Mouse (Mus musculus) layer of hippocampus, postnatal 14 days (tissue): Measurements from ENCODE around the gene Esyt1. TPM values are rescaled to one million over a fixed set of nuclear protein-coding genes. Genes with fewer than 3 reads are reported as not detected.
"Not testable (repeated sequence)": the region's sequence is repeated elsewhere in the genome, so short reads cannot be mapped to it uniquely, and the experiment has no call there.

Experiments
- DNase-seq, 2 experiments: peaks; one replicate each; pipeline ENCODE4 v3.0.0; 2021 to 2022; ENCODE audit warnings: low spot score in 2 of 2, mixed read lengths in 1 of 2
- total RNA-seq, 2 experiments: library from RNA; stranded (reverse); gene quantifications; 2 replicates each; pipeline ENCODE4 v1.2.3; 2021

Gene Esyt1
- total RNA-seq, 2 experiments from 2014 or later: 8.6 to 9.1 TPM

DNA sequence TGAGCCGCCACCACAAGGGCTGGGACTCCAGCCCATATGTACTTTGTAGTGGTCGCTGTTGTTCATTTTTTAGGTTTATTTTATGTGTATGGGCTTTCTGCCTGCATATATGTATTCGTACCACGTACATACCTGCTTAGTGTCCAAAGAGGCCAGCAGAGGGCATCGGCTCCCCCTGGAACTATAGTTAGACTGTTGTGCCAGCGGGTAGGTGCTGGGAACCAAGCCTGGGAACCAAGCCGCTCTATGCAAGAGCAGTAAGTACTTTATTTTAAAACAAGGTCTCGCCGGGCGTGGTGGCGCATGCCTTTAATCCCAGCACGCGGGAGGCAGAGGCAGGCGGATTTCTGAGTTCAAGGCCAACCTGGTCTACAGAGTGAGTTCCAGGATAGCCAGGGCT is 19.7 kb downstream of the Esyt1 start:
- DNase-seq: no peak

DNA sequence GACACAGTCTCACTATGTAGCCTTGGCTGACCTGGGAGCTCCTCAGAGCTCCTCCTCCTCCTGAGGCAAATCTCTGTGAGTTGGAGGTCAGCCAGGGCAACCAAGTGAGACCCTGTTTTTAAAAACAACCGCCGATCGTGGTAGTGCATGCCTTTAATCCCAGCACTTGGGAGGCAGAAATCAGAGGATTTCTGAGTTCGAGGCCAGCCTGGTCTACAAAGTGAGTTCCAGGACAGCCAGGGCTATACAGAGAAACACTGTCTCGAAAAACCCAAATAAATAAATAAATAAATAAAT is 20.4 kb downstream of the Esyt1 start:
- DNase-seq: not testable (repeated sequence)

DNA sequence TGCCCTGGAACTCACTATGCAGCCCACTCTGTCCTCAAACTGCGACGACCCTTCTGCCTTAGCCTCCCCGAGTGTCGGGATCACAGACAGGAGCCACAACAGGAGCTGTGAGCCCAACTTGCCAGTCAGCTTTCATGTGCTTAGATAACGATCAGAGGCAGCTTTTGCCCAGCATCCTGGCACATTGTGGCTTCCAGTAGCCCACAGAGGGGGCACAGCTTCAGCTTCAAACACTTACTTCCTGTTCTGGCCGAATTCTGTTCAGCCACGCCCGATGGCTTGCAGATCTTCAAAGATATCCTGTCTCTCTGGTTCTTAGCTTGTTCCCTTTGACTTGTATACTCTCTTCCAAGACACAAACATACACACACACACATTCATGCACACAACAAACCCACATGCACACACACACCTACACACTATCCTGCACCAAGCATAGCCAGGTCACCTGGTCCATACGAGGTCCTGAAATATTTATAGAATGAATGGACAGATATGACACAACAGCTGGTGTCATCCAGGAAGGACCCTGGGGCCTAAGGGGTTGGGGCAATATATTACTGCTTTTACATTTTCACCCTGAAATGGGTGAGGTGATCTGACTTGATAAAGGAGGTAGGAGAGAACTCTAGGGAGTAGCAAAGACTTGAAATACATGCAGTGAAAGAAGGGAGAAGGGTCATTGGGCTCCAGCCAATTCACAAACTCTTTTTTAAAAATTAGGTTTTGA is 20.9 kb downstream of the Esyt1 start:
- DNase-seq: no peak

DNA sequence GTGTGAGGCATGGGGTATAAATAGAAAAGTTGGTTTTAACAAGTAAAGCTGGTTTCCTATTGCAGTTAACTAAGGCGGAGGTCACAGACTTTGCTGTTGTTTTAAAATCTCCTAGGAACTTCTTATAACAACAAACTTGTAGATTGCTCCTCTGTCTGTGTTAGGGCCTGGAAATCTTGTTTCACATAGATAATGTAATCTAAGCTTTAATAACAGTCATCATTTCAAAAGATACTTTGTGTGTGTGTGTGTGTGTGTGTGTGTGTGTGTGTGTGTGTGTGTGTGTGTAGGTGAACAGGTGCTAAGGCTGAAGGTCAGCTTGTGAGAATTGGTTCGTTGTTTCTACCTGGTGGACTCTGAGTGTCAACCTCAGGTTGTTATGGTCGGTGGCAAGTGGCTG is 21.7 kb downstream of the Esyt1 start:
- no peak for DNase-seq

DNA sequence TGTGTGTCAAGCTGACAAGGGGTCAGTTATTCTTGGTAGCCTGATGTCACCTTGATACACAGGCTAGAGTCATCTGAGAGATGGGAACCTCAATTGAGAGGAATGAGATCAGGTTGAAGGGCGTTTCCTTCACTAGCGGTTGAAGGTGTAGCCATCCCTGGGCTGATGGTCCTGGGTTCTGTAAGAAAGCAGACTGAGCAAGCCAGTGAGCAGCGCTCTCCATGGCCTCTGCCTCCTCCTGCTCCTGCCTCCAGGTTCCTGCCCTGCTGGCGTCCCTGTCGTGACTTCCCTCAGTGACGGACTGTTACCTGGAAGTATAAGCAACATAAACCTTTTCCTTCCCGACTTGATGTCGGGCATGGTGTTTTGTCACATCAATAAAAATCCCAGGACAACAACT is 22.1 kb downstream of the Esyt1 start:
- no peak for DNase-seq

DNA sequence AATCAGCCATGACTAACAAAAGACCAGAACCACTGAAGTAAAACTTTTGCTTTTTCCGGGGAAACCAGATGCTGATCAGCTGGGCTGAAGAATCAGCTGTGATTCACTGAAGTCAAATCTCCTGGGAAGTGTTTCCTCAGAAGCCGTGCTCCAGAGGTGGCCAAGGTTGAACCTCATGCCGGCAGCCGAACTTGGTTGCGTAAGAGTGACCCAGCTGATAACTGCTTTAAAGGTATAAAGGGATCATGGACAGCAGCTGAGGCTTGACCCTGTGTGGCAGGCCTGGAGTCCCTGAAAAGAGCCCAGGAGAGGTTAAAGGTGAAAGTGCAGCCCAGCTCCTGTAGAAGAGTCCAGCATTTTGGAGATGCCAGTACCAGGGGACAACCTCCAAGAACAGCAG is 23.3 kb downstream of the Esyt1 start:
- DNase-seq: no peak

DNA sequence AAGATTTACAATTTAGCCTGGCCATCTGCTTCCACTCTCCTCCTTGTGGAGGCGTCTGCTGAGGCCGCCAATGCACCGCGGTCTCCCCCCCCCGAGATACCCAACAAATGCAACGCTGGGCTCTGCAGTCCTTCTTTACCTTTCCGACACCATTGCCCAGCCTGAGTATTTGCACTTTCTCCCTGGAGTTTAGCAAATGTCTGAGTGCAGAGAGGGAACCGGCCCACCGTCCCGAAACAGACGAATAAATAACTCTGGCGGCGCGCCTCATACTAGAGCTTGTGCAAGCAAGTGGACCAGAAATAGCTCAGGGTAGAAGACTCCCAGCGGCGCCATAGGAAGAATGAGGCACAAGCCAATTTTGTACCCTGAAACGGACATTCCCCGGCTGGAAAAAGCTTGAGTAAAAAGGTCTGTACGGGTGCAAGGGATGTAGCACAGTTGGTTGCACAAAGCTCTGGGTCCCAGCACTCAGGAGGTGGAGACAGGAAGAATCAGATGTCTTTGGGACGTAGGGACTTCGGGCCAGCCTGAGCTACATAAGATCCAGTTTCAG is 26.5 kb downstream of the Esyt1 start:
- peak; percentile 57 to 63 for DNase-seq

DNA sequence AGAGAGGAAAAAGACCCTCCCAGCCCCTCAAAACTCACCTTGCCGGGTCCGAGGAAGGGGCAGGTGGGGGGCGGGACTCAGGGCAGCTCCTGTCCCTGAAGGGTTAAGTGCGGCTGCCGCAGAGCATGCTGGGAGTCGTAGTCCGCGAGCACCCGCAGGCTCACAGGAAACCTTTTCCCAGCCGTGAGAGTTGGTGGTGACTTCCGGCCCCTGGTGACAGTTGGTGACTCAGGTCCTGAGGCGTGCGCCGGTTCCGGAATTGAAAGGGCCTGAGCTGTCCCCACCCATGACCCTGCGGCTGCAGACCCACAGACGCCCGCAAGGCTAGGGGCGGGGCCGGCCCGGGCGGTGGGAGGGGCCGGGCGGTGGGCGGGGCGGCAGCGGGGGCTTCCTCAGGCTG is 27.1 kb downstream of the Esyt1 start, which contains the start of gene Myl6b:
Gene Myl6b, minus strand, starts transcription at position 96 of the 400 bp plus-strand sequence.
- peak; percentile 90 to 96 for DNase-seq

DNA sequence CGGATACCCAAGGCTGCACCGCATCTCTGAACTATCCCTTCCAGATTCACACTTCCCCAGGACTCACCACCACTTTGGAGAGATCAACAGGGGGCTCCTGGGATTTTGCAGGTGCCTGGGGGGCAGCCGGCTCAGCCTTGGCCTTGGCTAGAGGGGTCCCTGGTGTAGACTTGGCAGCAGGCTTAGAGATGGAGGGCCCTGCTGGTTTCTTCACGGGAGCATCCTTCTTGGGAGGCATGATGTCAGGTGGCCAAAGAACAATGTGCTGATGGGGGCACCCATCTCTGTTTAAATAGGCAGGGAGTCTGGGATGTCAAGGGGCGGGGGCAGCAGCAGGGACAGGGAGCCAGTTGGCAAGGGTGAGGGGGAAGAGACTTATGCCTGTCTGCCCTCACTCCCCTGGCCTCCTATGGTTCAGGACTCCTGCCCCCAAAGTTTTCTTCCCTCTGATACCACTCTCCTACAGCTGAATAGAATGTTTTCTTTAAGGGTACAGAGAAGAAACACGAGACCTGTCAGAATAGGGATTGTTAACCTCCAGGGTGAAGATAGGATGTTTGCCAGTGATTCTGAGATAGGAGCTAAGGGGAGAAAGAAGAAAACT is 28.4 kb downstream of the Esyt1 start:
- no peak for DNase-seq

DNA sequence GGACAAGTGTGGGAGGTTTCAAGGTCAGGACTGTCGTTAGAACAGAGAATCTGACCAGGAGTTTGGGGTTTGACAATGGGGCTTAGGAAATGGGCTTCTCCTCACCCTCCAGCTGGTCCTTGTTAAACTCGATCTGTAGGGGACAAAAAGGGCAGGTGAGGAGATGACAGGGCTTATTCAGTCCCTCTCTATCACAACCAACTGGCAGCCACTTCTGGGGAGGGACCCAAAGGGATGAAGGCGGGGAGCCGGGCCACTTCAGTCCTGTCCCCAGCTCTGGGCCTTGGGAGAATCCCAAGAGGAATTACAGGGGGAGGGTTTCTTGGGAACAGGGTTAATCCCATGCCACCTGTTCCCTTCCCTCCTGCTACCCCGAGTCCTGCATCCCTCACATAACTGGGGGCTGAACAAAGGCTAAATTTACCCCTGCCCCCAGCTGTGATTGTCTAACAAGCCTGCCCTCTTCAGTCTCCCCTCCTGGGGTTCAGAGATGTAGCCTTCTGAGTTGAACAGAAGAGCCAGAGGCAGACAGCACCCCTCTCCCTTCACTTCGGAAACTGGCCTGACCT is 29.1 kb downstream of the Esyt1 start:
- DNase-seq: no peak

DNA sequence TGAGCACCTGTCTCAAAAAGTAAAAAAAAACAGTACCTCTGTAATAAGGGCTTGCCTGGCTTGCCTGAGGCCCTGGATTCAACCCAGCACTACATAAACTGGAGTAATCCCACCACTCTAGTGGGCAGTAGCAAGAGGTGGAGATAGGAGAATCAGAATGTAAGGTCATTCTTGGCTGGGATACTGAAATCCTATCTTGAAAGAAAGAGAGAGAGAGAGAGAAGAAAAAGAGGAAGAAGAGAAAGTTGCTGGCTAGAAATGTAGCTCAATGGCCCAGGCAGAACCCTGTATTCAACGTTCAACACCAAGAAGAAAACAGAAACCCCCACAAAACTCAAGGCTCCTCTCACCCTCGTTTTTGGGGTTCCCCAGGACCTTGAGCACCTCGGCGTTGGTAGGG is 29.8 kb downstream of the Esyt1 start:
- DNase-seq: no peak

DNA sequence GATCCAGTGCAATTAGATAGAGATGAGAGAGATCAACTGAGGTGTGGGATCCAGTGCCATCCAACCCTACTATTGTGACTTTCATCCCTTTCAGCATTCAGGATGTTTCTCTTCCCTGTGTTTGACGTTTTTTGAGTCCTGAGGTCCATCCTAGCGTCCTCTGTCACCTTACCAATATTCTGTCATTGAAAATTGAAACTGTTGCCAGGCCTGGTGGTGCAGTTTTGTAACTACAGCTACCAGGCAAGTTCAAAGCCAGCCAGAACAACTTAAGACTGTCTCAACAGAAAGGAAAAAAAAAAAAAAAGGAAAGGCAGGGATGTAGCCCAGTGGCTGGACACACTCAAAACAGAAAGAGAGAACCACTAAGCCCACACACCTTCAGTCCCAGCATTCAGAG is 30.4 kb downstream of the Esyt1 start:
- DNase-seq: peak in 1 of 2 experiments; percentile 10

DNA sequence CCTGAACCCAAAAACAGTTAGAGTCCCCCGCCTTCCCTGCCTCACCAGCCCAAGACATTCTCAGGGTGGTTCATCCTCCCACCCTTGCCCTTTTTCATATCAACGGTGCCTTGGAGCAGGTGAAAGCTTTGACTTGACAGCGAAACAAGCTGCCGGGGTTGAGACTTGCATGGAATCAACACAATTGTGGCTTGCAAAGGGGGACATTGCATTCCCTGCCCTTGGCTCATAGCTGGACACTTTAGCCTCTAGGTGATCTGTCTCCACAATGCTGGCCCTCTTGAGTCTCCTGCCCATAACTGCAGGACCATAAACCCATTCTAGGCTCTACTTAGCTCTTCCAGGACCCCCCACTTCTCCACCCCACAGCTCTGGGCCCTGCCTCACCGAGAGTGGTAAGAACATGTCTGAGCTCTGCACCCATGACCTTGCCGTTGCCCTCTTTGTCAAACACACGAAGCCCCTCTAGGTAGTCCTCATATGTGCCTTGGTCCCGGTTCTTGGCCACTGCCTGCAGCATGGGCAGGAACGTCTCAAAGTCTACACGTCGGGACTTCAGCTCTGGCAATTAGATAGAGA is 30.9 kb downstream of the Esyt1 start:
- DNase-seq: peak in 1 of 2 experiments; percentile 32

DNA sequence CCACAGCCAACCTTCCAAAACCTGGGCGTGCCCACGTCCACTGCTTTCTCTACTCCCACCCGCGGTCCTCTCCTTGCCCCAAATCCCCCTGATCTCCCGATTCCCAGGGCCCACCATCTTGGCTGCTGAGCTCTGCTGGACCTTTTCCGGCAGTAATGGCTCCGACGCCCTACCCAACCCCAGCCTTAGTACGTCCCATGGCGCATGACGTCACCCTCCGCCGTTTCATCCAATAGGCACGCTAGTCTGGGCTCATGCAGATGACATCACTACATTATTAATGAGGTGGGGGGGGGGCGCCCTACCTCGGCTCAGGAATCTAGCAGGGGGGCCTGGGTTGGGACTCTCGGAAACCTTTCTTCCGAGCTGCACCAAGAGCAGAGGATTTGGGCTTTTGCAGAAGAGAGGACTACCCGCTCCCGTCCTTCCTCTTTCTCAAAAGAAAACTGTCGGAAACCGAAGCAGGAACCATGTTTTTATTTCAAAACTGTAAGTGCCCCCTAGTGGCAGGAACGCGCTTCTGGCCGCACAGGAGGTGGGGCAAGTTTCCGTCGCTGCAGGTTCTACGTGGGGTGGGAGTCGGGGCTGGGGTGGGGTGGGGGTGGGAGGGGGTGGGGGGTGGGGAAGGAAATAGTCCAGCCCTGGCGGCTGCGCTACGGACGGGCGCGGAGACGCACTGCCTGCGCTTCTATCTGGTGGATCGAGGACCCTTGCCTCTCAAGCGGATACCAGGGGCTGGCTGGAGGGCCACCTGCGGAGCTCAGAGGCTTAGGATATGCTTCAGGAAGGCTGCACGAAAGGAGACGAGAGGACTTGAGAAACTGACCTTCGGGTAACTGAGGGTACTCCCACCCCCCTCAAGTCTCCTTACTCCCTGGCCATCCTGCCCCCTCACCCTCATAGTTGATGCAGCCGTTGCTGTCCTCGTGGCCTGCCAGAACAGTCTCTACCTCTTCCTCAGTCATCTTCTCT is 31.7 kb downstream of the Esyt1 start, which contains the start of gene Myl6:
Gene Myl6, minus strand, starts transcription at position 451 of the 972 bp plus-strand sequence.
- DNase-seq: peak; percentile 98 to 99

DNA sequence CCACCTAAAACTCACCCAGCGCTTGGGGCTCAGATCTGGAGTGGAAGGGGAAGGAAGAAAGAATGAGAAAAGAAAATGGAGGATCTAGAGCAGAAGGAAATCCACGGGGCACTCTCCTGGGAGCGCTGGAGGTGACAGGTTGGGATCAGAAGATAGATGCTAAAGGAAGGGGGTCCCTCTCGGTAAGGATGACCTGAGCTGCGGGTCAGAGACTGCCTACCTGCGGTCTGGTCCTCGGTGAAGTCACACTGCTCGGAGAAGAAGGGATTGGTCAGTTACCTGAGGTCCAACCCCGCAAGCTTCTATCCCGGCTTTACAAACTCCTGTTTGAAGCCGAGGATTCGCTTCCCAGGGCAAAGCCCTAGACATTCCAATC is 32.4 kb downstream of the Esyt1 start:
- DNase-seq: no peak

DNA sequence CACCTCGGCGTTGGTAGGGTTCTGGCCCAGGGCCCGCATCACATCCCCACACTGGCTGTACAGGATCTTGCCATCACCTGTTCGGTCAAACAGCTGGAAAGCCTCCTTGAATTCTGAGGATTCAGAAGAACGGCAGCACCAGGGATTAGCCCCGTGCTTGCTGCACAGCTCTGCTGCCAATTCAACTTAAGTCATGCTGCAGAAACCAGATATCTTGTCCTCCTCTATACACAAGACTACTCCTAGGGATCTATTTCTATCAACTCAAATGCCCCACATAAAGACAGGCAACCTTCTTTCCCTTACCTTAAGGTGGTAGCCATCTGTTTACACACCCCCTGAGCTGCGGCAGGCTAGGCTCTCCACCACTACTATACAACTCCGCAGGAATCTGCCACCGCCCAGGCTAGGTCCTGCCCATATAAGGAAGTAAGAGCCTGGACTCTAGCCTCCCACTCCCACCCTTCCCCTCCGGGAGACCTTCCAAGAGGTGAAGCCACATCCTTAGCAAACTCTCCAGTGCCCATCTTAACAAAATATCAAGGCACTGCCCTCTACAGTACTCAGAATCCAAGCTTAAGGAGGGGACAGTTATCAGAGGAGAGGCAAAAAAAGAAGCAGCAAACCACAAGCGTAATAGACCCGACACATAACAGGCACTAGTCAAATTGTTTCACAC is 32.9 kb downstream of the Esyt1 start:
- DNase-seq: peak; percentile 46 to 63

DNA sequence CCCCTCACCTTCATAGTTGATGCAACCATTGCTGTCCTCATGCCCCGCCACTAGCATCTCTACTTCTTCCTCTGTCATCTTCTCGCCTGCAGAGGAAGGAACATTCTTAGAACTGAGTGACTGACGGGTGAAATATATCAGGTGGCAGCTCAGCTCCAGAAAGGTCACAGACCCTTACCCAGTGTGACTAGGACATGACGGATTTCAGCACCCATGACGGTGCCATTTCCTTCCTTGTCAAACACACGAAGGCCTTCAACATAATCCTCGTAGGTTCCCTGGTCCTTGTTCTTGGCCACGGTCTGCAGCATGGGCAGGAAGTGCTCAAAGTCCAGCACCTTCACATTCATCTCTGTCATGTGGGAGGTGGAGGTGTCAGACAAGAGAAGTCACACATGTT is 33.6 kb downstream of the Esyt1 start:
- DNase-seq: peak in 1 of 2 experiments; percentile 7

DNA sequence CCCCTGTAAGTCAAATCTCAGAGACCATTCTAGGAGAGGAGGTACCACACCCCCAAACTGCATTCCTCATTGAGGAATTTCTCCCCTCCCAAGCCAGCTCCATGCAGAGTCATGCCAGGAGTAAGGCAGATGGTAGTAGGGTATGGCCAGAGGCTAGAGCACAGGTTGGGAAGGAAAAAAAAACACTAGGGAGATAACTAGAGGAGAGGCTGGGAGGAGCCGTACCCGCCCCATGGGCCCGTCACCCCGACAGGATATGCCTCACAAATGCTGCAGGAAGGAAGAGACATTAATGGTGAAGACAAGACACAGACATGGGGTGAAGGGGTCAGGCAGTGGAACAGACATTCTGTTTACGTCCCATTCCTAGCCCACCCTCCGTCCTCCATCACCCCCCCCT is 34.2 kb downstream of the Esyt1 start:
- peak in 1 of 2 experiments; percentile 17 for DNase-seq

DNA sequence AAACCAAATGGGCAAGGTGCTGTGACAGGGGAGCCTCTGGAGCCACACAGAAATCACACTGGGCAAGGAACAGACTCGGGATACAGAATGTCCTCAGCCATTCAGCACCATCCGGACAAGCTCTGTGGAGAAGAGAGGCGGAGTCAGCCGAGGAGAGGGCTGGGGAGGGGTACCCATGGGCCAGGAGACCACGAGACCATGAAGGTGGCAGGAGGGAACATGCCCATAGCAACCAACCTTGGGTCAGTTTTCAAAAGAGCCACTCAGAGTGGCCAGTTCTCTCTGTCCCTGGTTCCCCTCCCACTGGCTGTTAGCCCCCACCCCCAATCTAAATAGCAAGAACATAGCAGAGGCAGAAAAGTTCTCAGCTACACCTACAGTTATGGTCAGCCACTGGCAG is 34.8 kb downstream of the Esyt1 start:
- no peak for DNase-seq

DNA sequence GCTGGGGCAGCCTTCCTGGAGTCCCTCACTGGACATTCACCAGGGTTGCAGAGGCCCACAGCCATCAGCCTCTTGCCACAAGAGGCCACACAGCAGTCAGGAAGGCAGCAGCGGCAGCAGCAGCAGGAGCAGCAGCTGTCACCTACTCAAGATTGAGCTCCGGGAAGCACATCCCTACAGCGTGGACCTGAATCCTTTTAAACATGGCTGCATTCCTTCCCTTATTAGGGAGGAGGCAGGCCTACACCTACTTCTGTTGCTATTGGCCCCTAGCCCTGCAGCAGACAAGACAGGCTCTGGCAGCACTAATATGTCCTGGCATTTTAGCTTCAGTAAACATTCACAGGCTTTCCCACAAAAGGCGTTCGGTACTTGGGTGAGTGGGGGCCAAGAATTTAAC is 35.4 kb downstream of the Esyt1 start:
- DNase-seq: peak; percentile 16 to 50
